Mouse (Mus musculus): ENCODE measurements around the gene Tctex1d1.

The Tctex1d1 gene

DNA sequence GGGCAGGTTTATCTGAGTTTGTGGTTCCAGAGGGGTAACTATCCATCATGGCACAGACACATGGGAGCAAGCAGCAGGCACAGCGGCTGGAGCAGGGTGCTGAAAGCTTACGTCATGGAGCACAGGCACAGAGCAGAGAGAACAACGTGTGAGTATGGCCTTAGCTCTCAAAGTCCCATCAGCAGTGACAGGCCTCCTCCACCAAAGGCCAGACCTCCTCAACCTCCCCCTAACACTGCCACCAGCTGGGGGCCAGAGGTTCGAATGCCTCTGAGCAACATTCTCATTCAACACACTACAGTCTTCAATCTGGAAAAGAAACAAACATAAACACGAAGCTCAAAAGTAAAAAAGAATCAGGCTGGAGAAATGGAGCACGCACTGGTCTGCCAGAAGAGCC is 10.1 kb downstream of the Tctex1d1 start:
- DNase-seq (ENCODE audit: low spot score): no peak

DNA sequence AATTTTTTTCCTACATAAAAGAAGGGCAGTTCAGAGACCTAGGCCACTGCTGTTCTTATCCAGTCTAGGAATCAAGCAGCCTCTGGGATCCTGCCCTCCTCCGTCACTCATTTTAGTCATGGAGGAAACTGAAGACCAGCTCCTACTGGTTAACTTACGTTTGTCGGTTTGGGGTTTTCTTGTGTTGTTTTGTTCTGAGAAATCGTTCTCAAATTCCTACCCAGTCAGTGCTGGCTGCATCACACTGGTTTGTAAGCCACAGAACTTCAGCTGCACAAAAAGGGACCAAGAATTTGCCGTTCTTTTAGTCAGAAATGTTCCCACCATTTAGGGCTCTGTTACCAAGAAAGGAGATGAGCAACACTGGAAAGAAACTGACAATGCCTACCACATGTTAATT is 11.0 kb downstream of the Tctex1d1 start:
- no peak for DNase-seq (ENCODE audit: low spot score)

DNA sequence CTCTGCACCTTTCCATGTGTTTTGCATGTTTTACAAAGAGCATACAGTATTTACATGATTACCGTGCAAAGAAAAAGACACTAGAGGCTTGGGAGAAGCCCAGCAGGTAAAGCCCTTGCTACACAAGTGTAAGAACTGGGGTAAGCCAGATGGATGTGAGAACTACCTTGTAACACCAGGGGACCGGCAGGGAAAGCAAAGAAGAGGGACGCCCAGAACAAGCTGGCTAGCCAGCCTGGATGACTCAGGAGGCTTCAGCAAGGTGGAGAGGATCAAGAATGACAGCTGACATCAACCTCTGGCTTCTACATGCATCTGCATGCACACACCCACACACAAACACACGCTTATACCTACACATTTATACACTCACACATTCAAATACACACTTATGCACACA is 11.6 kb downstream of the Tctex1d1 start:
- DNase-seq (ENCODE audit: low spot score): no peak

DNA sequence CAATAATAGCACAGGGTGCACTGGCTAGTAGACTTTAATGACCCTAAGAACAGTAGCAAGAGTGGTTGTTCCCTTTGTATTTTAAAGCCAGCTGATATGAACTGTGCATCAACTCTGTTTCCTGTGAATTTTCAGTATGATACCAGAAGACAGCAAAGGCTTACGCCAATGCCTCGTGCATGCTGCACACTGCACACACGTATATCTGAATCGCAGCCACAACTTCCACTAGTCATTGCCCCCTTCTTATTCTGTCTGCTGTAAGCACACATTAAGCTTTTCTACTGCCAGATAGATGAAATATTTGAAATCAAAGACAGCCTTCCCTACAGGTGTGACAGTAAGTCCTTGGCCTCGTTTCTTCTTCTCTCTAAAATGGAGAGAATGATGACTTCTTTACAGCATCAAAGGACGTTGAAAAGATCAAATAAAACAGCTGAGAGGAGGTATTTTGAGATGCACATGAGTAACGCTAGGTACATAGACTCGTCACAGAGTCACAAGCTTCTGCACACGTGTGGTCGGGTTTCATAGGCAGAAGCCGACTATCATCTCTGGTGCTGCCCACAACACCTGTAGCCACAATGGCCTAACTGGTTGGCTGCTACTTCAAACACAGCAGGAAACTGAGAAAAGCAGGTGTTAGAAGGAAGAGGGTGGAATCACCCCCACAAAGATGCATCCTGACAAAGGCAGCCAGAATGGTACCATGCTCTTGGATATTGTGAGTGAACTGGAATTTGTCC is 12.4 kb downstream of the Tctex1d1 start:
- no peak for DNase-seq (ENCODE audit: low spot score)

DNA sequence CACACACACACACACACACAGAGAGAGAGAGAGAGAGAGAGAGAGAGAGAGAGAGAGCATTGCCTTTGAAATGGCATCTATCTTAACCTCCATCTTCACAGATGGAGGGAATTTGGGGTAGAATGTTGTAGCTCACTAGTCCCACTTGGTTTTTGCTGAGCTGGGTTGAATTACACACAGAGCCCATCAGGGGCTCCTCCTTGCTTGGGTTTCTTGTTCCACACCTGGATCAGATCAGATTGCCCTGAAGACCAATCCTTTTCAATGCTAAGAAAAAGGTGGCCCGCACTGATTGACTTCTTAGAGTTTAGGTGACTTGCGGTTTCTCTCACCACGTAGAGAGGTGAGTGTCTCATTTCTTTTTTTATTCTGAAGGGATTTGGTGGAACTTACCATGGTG is 13.3 kb downstream of the Tctex1d1 start:
- DNase-seq (ENCODE audit: low spot score): no peak

DNA sequence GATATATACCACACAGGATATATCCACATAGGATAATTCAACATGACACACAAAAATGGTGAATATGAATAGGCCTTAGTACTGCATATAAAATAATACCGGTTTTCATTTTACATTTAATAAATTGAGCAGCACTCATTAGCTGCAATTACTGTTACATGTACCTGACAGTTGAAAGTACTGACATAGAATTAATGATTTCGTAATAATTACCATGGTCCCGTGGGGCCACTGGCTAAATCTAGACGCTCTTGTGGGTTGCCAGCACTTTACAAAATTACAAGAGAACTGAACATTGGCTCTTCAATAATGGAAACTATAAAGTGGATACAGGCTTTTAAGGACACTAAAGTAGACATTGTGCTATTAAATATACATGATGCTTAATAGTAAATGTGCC is 26.3 kb downstream of the Tctex1d1 start:
- no peak for DNase-seq (ENCODE audit: low spot score)

DNA sequence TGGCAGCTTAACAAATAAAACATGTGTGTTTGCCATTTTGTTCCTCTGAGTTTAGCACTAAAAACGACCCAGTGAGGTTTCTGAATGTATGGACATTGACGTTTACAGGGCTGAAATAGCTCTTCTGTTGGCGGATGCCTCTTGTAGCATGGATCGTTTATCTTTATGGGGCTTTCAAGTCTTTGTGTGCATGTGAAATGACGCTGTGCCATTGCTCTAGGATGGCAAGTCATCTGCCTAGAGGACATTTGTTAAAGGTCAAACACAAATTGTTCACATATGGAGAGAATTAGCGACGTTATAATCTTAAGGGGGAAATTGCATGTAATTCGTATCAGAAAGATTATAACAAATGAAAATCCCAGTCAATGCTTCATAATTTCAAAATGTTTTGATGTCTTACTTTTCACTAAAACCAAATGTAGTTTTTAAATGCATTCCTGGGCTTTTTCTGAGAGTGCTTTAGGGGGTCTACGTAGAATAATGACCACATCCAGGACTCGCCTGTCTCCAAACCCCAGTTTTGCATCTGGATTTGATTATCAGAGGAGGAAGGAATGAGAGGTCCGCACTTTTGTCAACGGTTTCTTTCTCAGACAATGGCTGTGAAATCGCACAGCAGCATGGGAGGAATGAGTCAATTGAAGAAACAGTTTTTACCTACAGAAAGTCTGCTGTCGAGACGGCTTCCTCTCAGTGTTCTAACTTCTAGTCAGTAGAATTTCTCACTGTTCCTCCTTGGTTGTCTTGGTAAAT is 27.0 kb downstream of the Tctex1d1 start:
- DNase-seq (ENCODE audit: low spot score): no peak

DNA sequence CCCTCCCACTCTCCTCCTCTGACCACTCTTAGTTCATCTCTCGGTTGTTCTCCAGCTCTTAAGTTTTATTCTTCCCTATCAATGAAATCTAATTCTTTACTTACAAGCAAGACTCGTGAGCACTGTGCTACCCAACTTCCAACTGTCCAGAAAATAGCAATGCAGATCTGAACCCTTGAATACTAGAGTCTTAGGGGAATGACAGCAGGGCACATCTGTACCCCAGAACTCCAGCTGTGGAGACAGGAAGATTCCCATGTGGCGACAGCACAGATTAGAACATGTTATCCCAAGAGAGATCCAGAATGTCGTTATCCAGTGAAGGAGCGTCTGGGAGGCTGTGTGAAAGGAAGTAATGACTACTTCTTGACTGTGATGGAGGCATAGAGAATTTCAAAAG is 27.9 kb downstream of the Tctex1d1 start:
- no peak for DNase-seq (ENCODE audit: low spot score)

DNA sequence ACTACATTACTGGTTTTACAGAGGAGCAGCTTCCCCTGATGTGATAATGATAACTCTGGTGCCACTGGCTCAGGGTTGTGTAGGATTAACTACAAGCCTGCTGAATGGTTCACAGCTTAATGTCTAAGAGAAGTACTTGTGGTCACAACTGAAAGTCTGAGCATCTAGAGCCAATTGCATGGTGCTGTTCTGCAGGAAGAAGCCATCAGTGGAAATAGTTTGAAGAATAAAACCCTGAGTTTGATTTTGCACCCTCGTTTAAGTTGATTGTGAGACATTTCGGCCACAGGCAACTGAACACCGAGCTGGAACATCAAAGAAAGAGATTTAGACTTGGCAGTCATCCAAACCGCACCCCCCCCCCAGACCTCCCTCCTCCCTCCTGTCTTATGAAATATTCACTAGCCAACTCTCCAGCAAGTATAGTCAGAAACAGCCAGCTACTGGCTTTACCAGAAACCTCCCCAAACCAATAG is 28.6 kb downstream of the Tctex1d1 start:
- DNase-seq (ENCODE audit: low spot score): no peak

DNA sequence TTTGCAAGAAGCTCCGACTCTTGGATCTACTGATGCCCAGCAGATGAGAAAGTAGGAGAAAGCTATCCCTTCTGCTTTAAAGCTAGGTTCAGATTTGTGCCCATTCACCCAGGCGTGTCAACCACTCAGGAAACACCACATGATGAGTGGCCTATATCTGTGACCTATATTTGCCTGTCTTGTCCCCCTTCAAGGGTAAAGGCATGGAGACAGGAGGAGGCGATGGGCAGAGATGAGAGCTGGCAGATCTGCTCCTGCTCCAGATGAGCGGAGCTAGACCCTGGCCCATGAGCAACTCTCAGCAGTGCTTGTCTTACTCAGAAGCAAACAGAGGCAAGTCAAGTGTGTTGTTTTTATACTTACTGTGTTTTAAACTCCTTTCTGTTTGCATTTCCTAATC is 32.3 kb downstream of the Tctex1d1 start:
- no peak for DNase-seq (ENCODE audit: low spot score)

DNA sequence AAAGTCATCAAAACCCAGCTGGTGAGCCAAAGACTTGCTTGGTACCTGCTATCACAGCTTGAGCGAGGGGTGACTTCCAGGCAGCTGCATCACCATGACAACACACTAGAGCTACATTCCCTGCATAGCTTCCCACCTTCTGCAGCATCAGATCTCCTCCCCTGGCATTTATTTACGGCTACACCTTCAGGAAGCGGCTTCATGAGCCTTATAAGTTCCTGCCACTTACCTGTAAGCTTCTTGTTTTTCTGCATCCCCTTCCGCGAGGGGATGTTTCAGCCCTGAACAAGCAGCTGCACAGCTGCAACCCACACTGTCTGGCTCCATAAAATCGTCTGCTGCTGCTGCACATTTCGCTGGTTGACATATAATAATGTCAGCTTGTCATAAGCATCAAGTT is 33.4 kb downstream of the Tctex1d1 start:
- no peak for DNase-seq (ENCODE audit: low spot score)

DNA sequence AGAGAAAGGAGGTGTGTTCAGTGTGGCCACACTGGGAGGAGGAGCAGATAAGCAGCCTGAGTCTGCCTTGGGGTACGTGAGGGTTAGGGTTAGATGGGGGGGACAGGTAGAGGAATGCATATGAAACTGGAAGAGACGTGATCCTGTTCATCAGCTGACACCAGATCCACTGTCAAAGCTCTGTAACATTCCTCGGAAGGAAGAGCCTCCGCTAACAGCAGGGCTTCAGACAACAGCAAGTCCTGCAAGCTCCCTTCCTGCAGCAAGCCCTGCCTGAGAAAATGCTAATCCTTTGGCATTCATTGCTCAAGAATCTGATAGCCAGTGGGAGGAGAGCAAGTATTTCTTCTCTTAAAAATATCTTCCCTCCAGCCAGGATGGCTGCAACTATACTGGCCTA is 35.1 kb downstream of the Tctex1d1 start:
- no peak for DNase-seq (ENCODE audit: low spot score)

DNA sequence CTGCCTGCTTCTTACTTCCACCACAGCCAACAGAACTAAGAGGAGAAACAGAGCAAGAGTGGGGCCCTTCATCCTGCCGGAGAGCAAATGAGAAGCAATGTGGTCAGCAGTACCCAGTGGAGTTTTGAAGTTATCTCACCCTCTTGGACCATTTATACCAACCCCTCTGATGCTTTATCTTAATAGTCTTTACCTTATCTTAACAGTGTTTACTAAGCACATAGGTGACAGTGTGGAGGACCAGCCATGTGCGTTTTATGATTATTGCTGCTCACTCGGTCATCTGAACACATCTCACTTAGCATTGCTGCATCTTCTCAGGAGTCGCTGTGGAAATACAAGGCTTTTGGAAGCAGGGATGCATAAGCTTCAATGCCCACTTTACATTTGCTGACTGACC is 48.2 kb downstream of the Tctex1d1 start, which contains the start of gene Insl5:
Gene Insl5, minus strand, starts transcription at position 222 of the 400 bp plus-strand sequence.
- DNase-seq (ENCODE audit: low spot score): no peak

DNA sequence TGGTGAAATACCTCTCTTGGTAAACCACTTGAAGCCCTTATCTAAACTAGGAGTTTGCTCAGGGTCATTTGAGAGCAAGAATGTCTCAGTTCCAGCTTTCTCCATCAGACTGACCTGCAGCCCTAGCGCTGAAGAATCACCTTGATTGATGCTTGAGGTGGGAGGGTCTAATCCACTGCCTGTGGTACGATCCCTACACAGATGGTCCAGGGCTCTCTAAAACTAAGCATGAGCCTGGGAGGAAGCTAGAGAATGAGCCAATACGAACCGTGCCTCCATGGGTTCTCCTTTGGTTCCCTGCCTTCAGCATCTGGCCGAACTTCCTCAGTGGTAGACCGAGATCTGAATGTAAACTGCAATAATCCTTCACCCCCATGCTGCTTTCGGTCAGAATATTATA is 49.3 kb downstream of the Tctex1d1 start:
- DNase-seq (ENCODE audit: low spot score): no peak

DNA sequence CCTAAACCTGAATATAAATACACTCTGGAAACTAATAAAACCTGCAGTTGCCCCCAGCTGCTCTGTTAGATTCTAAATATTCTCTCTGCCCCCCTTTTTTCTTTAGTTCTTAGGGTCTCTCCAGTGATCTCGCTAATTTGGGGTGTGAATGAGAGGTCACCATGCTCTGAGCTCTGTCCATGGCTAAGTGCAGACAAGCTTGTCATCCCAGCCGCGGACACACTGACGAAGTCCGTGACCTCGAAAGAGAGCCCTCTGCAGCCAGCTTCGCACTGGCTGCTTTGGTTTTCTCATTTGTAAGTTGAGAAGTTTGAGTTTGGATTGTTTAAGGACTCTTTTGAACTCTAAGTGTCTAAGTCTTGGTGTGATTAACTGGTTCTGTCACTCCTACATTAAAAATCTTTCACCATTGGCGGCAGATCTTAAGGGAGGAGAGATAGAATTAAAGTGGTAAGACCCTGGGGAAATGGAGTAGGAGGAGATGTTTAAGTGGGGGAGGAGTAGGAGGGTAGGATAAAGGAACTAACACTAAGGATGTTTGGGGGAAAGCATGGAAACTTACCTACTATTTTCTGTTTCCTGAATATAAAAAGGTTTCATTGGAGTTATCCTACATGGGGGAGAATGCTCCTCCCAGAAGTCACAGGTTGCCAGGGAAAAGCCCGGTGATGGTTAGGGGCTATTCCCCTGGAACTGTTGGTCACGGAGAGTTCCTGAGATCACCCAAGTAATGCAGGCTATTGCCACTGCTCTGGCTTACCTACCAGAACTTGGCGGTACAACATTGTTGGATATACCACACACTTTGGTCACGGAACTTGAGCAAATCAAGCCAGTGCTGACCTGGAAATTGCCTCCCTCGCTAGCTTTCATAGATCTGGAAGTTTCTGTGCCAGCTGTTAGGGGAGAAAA is 50.0 kb downstream of the Tctex1d1 start:
- no peak for DNase-seq (ENCODE audit: low spot score)

DNA sequence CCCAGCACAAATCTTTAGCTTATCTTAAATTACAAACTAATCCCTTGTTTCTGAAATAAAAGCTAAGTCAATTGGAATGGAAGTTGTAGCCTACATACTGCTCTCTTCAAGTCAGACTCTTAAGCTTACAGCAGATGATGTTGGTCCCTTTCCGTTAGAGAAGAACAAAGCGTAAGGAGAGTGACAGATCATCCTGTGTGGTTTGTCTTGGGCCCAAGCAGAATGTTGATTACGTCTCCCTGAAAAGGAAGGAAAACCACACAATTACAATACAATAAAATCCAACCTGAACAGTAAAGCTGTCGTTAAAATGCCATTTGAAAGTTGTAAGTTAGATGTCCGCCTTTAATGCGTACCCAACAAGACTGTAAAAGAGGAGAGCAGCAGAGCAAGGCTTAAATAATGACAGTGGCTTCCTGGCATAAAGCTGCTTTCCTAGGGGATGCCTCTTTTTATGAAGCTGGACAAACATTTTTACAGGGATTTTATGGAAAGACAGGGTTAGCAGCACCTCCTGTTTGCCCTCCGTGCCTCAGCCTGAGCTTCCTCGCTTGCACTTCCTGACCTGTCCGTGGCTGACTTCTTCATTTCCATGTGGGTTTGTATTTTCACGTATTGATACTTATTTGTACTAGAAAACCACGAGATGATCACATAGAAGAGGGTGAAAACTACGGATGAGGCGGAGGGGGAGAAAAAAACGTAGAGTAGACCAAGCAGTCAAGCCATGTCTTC is 60.9 kb downstream of the Tctex1d1 start:
- DNase-seq (ENCODE audit: low spot score): no peak

DNA sequence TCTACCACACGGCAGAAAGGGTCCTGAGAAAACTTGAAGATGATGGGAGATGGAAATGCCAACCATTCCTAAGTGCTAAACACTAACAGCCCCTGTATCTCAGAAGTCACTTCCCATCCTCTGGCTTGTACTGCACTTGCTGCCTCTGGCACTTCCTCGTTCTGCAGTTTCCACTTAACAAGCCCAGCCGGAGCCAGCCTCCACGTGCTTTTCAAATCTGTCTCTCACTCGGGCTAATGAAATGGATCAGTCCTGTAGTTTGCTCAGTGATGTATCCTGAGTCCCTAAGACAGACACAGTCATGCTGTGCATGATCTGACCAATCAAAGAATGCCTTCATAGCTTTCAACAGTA is 61.4 kb downstream of the Tctex1d1 start:
- no peak for DNase-seq (ENCODE audit: low spot score)

DNA sequence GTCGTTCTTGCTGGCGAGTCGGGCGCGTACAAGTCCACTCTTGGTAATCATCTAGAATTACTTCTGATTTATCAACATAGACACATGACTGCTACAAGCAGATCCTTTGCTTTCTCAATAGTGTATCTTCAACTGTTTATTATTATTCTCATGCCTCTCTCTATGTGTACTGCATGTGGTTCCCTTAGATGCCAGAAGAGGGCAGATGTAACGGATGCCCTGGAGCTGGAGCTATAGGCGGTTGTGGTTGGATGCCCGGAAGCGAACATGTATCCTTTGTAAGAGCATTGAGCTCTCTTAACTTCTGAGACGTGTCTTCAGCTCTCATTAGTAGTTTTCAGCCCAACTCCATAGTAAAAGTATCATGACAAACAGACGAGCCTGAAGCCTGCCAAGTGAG is 64.6 kb downstream of the Tctex1d1 start:
- DNase-seq (ENCODE audit: low spot score): no peak

DNA sequence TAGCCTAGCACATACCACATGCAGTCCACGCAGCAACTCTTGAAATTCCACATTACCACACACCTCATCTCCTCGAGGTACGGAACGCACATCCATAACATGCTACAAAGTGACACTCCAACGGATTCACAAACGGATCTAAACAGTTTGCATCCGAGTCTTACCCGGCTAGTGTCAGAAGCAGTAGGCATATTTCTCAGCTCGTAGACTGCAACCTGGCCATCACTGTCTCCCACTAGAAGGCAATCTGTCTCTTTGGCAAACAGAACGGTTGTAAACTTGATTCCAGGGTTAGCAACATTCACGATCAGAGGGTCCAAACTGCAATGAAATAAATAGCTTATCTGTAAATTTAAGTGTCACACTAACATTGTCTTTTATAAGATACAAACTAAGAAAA is 69.6 kb downstream of the Tctex1d1 start:
- no peak for DNase-seq (ENCODE audit: low spot score)

Measured in urinary bladder, postnatal 10 days (tissue).